21 mouse cellular contexts compared by ENCODE assay signal in the genomic region with DNA sequence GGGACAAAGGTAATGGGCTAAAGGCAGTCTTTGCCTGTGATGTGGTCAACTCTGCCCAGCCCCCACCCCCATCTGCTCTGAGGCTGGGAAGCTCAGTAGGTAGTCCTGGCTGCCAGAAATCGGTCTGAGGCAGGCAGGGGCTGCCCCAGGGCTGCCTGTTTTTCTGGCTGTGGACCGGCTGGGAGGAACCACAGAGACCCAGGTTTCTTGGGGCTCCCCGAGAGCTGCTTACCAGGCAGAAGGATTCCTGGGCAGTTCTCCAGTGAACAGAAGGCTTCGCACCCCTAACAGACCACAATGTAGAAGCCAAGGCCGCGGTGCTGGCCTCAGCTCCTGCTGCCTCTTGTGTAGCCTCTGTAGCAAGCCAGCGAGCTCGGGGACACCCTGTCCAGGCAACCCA.
DNase-seq lines count a peak whose midpoint lies in the region; ATAC-seq lines count a peak whose summit lies in the region.
"Had no signal": no experiment of that assay in that cellular context is flagged by ENCODE, and none has a peak within 500 bp of the region (broad histone marks: within the 10 kb centered on the region; RNA-seq: fewer than 3 reads in every experiment).

No protein-coding gene starts in this region.

- H3K27me3 ChIP-seq in forebrain, embryonic 14.5 days (replicated peaks; ENCODE audit: control insufficient read depth, insufficient read depth, low read length) = no peaks in the 10 kb centered on the region
- no peaks in the 10 kb centered on the region for H3K27me3 ChIP-seq in forebrain, embryonic 15.5 days
- H3K27me3 ChIP-seq in embryonic facial prominence, embryonic 10.5 days (replicated peaks; ENCODE audit: low read depth, poor library complexity, severe bottlenecking) = no peaks in the 10 kb centered on the region
- H3K27me3 ChIP-seq: midbrain, embryonic 15.5 days had no signal

- H3K4me3 ChIP-seq in forebrain, embryonic 14.5 days (ENCODE audit: low read depth, low read length) = no peak overlapping the region
- H3K4me3 ChIP-seq in forebrain, embryonic 15.5 days = no peak overlapping the region
- no peak overlapping the region for H3K4me3 ChIP-seq in embryonic facial prominence, embryonic 10.5 days
- H3K4me3 ChIP-seq: megakaryocyte, embryonic 14.5 days; midbrain, embryonic 15.5 days; myocyte had no signal

- H3K4me2 ChIP-seq in forebrain, embryonic 14.5 days (ENCODE audit: low read length) = no peak overlapping the region
- H3K4me2 ChIP-seq in forebrain, embryonic 15.5 days (replicated peaks) = no peak overlapping the region
- H3K4me2 ChIP-seq: hindbrain, embryonic 14.5 days; liver, embryonic 11.5 days; midbrain, embryonic 15.5 days had no signal

- DNase-seq in forebrain, embryonic 14.5 days (ENCODE audit: low spot score) = peak; percentile 4
- DNase-seq in NIH3T3 (ENCODE audit: low read depth) (peak; percentile 33), liver (no peak)
- DNase-seq in cerebellum, adult 8-10 months = peak; percentile 46
- no peak for DNase-seq in embryonic facial prominence, embryonic 10.5 days (ENCODE audit: low spot score)
- DNase-seq in urinary bladder, postnatal 14 days (ENCODE audit: low spot score) = no peak
- DNase-seq: adrenal gland, postnatal 36 days; heart, postnatal 36 days; lung, adult 18-20 months; right cerebral cortex, postnatal 25 days; thymus, adult 18-20 months had no signal

- no peaks in the 10 kb centered on the region for H3K36me3 ChIP-seq in forebrain, embryonic 14.5 days (ENCODE audit: control insufficient read depth, insufficient read depth, low read length)
- no peaks in the 10 kb centered on the region for H3K36me3 ChIP-seq in forebrain, embryonic 15.5 days
- H3K36me3 ChIP-seq in embryonic facial prominence, embryonic 10.5 days (replicated peaks) = no peaks in the 10 kb centered on the region
- H3K36me3 ChIP-seq: midbrain, embryonic 15.5 days had no signal

- 83% methylated on average over 8 of the region's 8 CpGs for WGBS in forebrain, embryonic 14.5 days
- WGBS in forebrain, embryonic 15.5 days = 69% methylated on average over 8 of the region's 8 CpGs
- 88% methylated on average over 8 of the region's 8 CpGs for WGBS in embryonic facial prominence, embryonic 10.5 days

- ATAC-seq in forebrain, embryonic 14.5 days = no peak
- no peak for ATAC-seq in forebrain, embryonic 15.5 days (replicated peaks)
- no peak for ATAC-seq in inflammation-experienced regulatory T-cells, adult 6 months
- ATAC-seq: forebrain, embryonic 16.5 days; intestine, postnatal 0 days; midbrain, embryonic 15.5 days had no signal

- H3K27ac ChIP-seq in forebrain, embryonic 14.5 days (ENCODE audit: low read depth, low read length) = no peak overlapping the region
- no peak overlapping the region for H3K27ac ChIP-seq in forebrain, embryonic 15.5 days (replicated peaks)
- peak overlapping the region; percentile 5; the same call in 1 of the 2 replicates for H3K27ac ChIP-seq in embryonic facial prominence, embryonic 10.5 days (replicated peaks)
- H3K27ac ChIP-seq: hindbrain, embryonic 14.5 days; kidney, postnatal 0 days; midbrain, embryonic 15.5 days had no signal

- no peaks in the 10 kb centered on the region for H3K9me3 ChIP-seq in forebrain, embryonic 14.5 days (replicated peaks; ENCODE audit: control insufficient read depth, low read length)
- H3K9me3 ChIP-seq in forebrain, embryonic 15.5 days = no peaks in the 10 kb centered on the region
- no peaks in the 10 kb centered on the region for H3K9me3 ChIP-seq in embryonic facial prominence, embryonic 10.5 days
- H3K9me3 ChIP-seq: megakaryocyte, embryonic 14.5 days; midbrain, embryonic 15.5 days had no signal

- H3K9ac ChIP-seq in forebrain, embryonic 14.5 days (ENCODE audit: low read length) = no peak overlapping the region
- H3K9ac ChIP-seq in forebrain, embryonic 15.5 days (replicated peaks) = no peak overlapping the region
- H3K9ac ChIP-seq: hindbrain, embryonic 14.5 days; midbrain, embryonic 15.5 days had no signal

- H3K4me1 ChIP-seq in forebrain, embryonic 14.5 days (ENCODE audit: control insufficient read depth, insufficient read depth, low read length) = no peaks in the 10 kb centered on the region
- no peaks in the 10 kb centered on the region for H3K4me1 ChIP-seq in forebrain, embryonic 15.5 days
- peaks cover 38% of the 10 kb centered on the region for H3K4me1 ChIP-seq in embryonic facial prominence, embryonic 10.5 days
- H3K4me1 ChIP-seq: midbrain, embryonic 15.5 days had no signal

Comparison
In these comparisons a context has a peak if more than half of its experiments do, and no peak if none do; other contexts are left out.
1. DNase-seq: peak in forebrain, embryonic 14.5 days (single experiment), NIH3T3 (single experiment) and cerebellum, adult 8-10 months (single experiment); none in embryonic facial prominence, embryonic 10.5 days (single experiment), liver (single experiment) and urinary bladder, postnatal 14 days (single experiment).